Mouse (Mus musculus): Measurements from ENCODE around the gene Spty2d1. TPM values are rescaled to one million over a fixed set of nuclear protein-coding genes. Genes with fewer than 3 reads are reported as not detected.

The Spty2d1 gene
- total and polyA plus RNA-seq, 3 experiments: 14.4 to 36.9 (median 14.9) TPM

GRCm38 (mm10) chr7:47019641-47020040 is 11.4 kb upstream of the Spty2d1 start:
- no peaks in the 10 kb centered on the region for H3K9me3 ChIP-seq (replicated peaks; ENCODE audit: insufficient read depth, low read length)
- no peak for TF ChIP-seq POLR2AphosphoS5 (IDR thresholded peaks at IDR 0.05; ENCODE audit: borderline replicate concordance, low read depth, low read length)
- TF ChIP-seq GATA1 (IDR thresholded peaks at IDR 0.05; ENCODE audit: low read depth, low read length): no peak
- TF ChIP-seq HCFC1 (IDR thresholded peaks at IDR 0.05; ENCODE audit: low read depth, low read length): no peak
- no peak for TF ChIP-seq POLR2A (IDR thresholded peaks at IDR 0.05; ENCODE audit: control insufficient read depth in 1 of 2, insufficient read depth in 1 of 2, low read depth in 1 of 2, low read length in 2 of 2, poor library complexity in 1 of 2)
- TF ChIP-seq KAT2A (conservative IDR thresholded peaks at IDR 0.05; ENCODE audit: low read depth, low read length): no peak
- no peak for TF ChIP-seq UBTF (IDR thresholded peaks at IDR 0.05; ENCODE audit: borderline replicate concordance, insufficient read depth, low read depth, low read length)
- no peak for TF ChIP-seq TAL1 (IDR thresholded peaks at IDR 0.05; ENCODE audit: low read length)
- no peak for TF ChIP-seq SMC3 (IDR thresholded peaks at IDR 0.05; ENCODE audit: low read depth, low read length)
- no peak for TF ChIP-seq EP300 (IDR thresholded peaks at IDR 0.05; ENCODE audit: low read depth in 1 of 2, low read length in 2 of 2)
- no peak for TF ChIP-seq JUND (IDR thresholded peaks at IDR 0.05; ENCODE audit: low read depth, low read length)
- no peak for TF ChIP-seq MAX (IDR thresholded peaks at IDR 0.05; ENCODE audit: low read length)
- TF ChIP-seq MXI1 (IDR thresholded peaks at IDR 0.05; ENCODE audit: low read depth, low read length): no peak
- no peak for TF ChIP-seq MAFK (IDR thresholded peaks at IDR 0.05; ENCODE audit: borderline replicate concordance, low read depth, low read length)
- TF ChIP-seq TBP (IDR thresholded peaks at IDR 0.05; ENCODE audit: low read depth, low read length): no peak
- no peak for TF ChIP-seq POLR2AphosphoS2 (IDR thresholded peaks at IDR 0.05; ENCODE audit: low read length)
- no peak for TF ChIP-seq BHLHE40 (IDR thresholded peaks at IDR 0.05; ENCODE audit: borderline replicate concordance, low read depth, low read length)
- no peaks in the 10 kb centered on the region for H3K79me2 ChIP-seq (ENCODE audit: control insufficient read depth, insufficient read depth, low read length, poor library complexity)
- H3K27me3 ChIP-seq (ENCODE audit: control insufficient read depth in 1 of 2, insufficient read depth in 2 of 2, low read length in 2 of 2): no peaks in the 10 kb centered on the region
- no peak for DNase-seq (ENCODE audit: low read depth, low spot score)
- H3K4me3 ChIP-seq (ENCODE audit: control insufficient read depth in 1 of 2, insufficient read depth in 1 of 2, low read depth in 2 of 2, low read length in 2 of 2): no peak overlapping the region
- no peak overlapping the region for H3K9ac ChIP-seq (ENCODE audit: control insufficient read depth, low read depth, low read length, poor library complexity, severe bottlenecking)
- peaks cover 3 to 6% of the 10 kb centered on the region in 2 experiments; a peak in 3 of 4 replicates for H3K4me1 ChIP-seq (ENCODE audit: control insufficient read depth in 1 of 2, insufficient read depth in 2 of 2, low read length in 2 of 2)
- H3K27ac ChIP-seq (ENCODE audit: control insufficient read depth, low read depth, low read length): no peak overlapping the region
- peaks cover 0 to 4% of the 10 kb centered on the region in 2 experiments; a peak in 2 of 4 replicates for H3K36me3 ChIP-seq (ENCODE audit: control insufficient read depth in 1 of 2, insufficient read depth in 2 of 2, low read length in 2 of 2)

GRCm38 (mm10) chr7:47017146-47017545 is 8.9 kb upstream of the Spty2d1 start:
- no peak overlapping the region for H3K9ac ChIP-seq (ENCODE audit: control insufficient read depth, low read depth, low read length, poor library complexity, severe bottlenecking)

More at GRCm38 (mm10) chr7:47017146-47017545, 8.9 kb upstream of the Spty2d1 start:
- Histone ChIP-seq H3K4me1 (ENCODE audit: control insufficient read depth in 1 of 2, insufficient read depth in 2 of 2, low read length in 2 of 2) (peaks cover 6 to 7% of the 10 kb centered on the region in 2 experiments), H3K79me2 (ENCODE audit: control insufficient read depth, insufficient read depth, low read length, poor library complexity) (no peaks in the 10 kb centered on the region), H3K27me3 (ENCODE audit: control insufficient read depth in 1 of 2, insufficient read depth in 2 of 2, low read length in 2 of 2) (no peaks in the 10 kb centered on the region), H3K36me3 (ENCODE audit: control insufficient read depth in 1 of 2, insufficient read depth in 2 of 2, low read length in 2 of 2) (peaks cover 0 to 13% of the 10 kb centered on the region in 2 experiments; a peak in 2 of 4 replicates), H3K9me3 (replicated peaks; ENCODE audit: insufficient read depth, low read length) (no peaks in the 10 kb centered on the region), H3K4me3 (ENCODE audit: control insufficient read depth in 1 of 2, insufficient read depth in 1 of 2, low read depth in 2 of 2, low read length in 2 of 2) (no peak overlapping the region), H3K27ac (ENCODE audit: control insufficient read depth, low read depth, low read length) (no peak overlapping the region)
- TF ChIP-seq EP300 (IDR thresholded peaks at IDR 0.05; ENCODE audit: low read depth in 1 of 2, low read length in 2 of 2): no peak
- TF ChIP-seq POLR2AphosphoS5 (IDR thresholded peaks at IDR 0.05; ENCODE audit: borderline replicate concordance, low read depth, low read length): no peak
- DNase-seq (ENCODE audit: low read depth, low spot score): no peak
